Mouse (Mus musculus) E14TG2a.4 (cell line): ENCODE results near the gene Dhx33.

Experiments
- H3K27me3 ChIP-seq: 2 replicates; pipeline ENCODE4 v1.6.1; 2014; ENCODE audit warnings: low read length, control low read depth; ENCODE audit not compliant: insufficient read depth
- H3K36me3 ChIP-seq: 2 replicates; pipeline ENCODE4 v1.6.1; 2014; ENCODE audit warnings: low read length, control low read depth; ENCODE audit not compliant: insufficient read depth
- H3K4me1 ChIP-seq: replicated peaks from 2 replicates; pipeline ENCODE4 v1.6.1; 2014; ENCODE audit warnings: low read depth, low read length, control low read depth
- H3K4me3 ChIP-seq: replicated peaks from 2 replicates; pipeline ENCODE4 v1.5.1; 2014; ENCODE audit warnings: mild to moderate bottlenecking, low read length
- H3K9me3 ChIP-seq: 2 replicates; pipeline ENCODE4 v1.6.1; 2014; ENCODE audit warnings: low read length, control low read depth
- CTCF ChIP-seq: conservative IDR thresholded peaks from 2 replicates; pipeline ENCODE4 v1.5.1; 2014; ENCODE audit warnings: low read length
- NANOG ChIP-seq: IDR thresholded peaks from 2 replicates; pipeline ENCODE4 v1.6.1; 2014; ENCODE audit warnings: borderline replicate concordance, low read length, mixed read lengths
- POU5F1 ChIP-seq: IDR thresholded peaks from 2 replicates; pipeline ENCODE4 v1.6.1; 2014; ENCODE audit warnings: low read length, borderline replicate concordance

The Dhx33 gene

DNA sequence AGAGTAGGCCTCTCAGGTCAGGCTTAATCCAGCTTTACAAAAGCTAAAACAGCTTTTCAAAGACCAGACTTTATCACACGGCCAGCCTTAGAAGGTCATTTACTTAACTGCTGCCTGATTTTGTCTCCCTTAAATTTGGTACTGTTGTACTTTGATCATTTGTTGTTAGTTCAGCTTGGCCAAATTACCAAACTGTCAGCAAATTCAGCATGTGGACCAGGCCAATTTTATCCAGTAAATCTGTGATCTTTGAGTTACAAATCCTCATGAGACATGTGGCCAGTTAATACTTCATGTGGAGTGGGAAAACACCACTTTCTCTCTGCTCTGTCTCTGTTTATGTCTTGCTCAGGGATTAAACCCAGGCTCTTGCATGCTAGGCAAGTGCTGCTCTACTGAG lies 31.7 kb downstream of the Dhx33 start:
- Histone ChIP-seq H3K4me3 (no peak overlapping the region), H3K9me3 (no peaks in the 10 kb centered on the region), H3K4me1 (peaks cover 27% of the 10 kb centered on the region), H3K36me3 (peaks cover 67% of the 10 kb centered on the region), H3K27me3 (no peaks in the 10 kb centered on the region)
- TF ChIP-seq POU5F1 = no peak
- TF ChIP-seq CTCF = no peak
- TF ChIP-seq NANOG = no peak

DNA sequence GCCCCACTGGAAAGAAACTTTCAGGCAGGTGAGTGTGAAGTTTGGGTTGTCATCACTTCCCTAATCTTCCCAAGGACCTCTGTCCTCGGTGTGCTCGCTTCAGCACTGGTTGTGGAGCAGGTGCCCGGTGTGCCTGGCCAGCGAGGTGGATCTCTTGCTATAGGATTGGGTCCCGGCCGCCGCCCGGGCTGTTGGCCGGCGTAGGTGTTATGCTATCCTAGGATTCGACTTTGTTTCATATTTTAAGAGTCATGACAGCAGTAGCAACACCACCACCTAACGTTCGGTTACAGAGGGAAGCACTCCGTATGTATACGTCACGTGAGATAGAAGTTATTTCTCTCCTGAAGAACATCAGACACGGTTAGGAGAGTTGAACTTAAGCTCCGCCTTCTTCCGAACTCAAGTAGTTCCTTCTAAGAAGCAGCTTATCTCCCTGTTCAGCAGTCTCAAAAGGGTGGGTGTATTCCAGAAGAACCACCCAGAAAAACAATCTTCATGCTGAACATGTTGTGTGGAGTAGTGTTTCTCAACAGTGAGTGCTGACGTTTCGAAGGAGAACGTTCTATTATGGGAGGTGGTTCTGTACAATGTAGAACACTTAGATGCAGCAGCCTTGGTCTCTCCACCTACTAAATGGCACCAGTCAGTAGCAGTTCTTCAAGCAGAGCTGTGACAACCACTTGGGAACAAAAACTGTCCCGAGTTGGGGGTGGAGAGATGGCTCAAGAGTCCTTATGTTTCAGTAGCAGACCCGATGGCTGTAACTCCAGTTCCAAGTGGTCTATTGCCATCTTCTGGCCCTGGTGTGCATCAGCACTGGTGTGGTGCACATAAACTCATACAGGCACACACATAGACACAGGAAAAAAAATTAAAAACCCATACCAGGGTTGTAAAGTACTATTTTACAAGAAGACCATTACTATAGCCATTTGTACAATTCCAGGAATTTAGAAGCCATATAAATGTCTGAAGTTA lies 33.4 kb downstream of the Dhx33 start:
- peak; percentile 40 for TF ChIP-seq CTCF
- TF ChIP-seq NANOG = no peak
- H3K4me3 ChIP-seq = peak overlapping the region; percentile 95
- H3K36me3 ChIP-seq = peaks cover 61% of the 10 kb centered on the region
- H3K9me3 ChIP-seq = no peaks in the 10 kb centered on the region
- no peaks in the 10 kb centered on the region for H3K27me3 ChIP-seq
- H3K4me1 ChIP-seq = peaks cover 32% of the 10 kb centered on the region

DNA sequence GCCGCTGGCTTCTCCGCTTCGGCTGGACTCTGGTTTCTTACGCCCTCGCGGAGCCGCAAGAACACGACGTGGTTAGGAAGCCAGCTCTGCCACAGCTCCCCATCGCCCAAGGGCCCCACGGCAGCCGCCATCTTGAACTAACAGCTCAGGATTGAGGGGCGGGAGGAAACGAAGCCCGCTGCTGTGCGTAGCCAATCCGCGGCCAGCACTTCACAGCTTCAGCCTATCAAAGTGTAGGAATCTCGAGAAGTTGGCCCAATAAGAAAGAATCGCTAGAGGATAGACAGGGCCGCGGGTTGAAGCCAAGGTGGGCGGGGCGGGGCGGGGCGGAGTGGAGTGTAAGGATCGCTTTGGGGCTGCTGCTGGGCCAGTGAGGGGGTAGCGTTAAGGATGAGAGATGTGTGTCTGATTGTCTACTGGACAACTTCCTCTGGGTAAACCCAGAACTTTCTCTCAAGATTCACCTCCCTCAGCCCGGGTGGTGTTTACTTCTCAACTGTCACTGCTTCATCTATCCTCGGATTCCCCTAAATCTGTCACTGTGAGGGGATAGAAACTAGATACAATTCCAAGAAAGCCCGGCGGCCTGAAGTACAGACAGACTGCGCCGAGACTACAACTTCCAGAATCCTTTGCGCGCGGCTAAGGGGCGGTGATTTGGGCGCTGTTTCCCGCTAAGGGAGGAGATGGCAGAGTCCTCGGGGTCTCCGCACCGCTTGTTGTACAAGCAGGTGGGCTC lies 34.2 kb downstream of the Dhx33 start, which contains the start of the genes Nup88 and Rpain:
Gene Nup88 (minus strand): TSS at position 153 of the 739 bp plus-strand sequence.
Gene Rpain (plus strand): TSS at position 393 of the 739 bp plus-strand sequence.
- no peaks in the 10 kb centered on the region for H3K27me3 ChIP-seq
- H3K9me3 ChIP-seq = no peaks in the 10 kb centered on the region
- peak within 1 kb of the TSS; percentile 97 for H3K4me3 ChIP-seq
- H3K4me1 ChIP-seq = peaks cover 40% of the 10 kb centered on the region
- TF ChIP-seq POU5F1 (no peak), CTCF (no peak), NANOG (no peak)
- peaks cover 61% of the 10 kb centered on the region for H3K36me3 ChIP-seq

DNA sequence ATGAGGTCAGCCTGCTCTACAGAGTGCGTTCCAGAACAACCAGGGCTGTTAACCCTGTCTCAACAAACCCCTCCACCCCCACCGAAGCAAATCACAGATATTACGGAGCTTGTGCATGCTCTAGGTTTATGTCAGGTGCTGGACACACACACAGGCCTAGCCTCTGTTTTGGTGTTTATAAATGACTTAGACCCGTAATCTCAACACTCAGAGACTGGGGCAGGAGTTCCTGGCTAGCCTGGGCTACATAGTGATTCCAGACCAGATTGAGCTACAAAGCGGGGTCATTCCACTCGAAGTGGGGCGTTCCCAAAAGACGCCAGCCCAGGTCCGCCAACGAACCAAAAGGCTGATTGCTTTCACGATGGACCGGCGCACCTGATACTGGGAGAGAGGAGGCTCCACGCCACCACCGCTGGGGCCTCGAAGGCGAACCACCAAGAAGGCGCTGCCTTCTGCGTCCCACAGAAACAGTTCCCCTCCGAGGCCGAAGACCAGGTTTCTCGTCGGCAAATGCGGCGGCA lies 34.9 kb downstream of the Dhx33 start:
- H3K4me3 ChIP-seq = peak overlapping the region; percentile 97
- H3K36me3 ChIP-seq = peaks cover 61% of the 10 kb centered on the region
- TF ChIP-seq NANOG = no peak
- TF ChIP-seq POU5F1 = no peak
- no peak for TF ChIP-seq CTCF
- H3K27me3 ChIP-seq = no peaks in the 10 kb centered on the region
- no peaks in the 10 kb centered on the region for H3K9me3 ChIP-seq
- peaks cover 47% of the 10 kb centered on the region for H3K4me1 ChIP-seq

DNA sequence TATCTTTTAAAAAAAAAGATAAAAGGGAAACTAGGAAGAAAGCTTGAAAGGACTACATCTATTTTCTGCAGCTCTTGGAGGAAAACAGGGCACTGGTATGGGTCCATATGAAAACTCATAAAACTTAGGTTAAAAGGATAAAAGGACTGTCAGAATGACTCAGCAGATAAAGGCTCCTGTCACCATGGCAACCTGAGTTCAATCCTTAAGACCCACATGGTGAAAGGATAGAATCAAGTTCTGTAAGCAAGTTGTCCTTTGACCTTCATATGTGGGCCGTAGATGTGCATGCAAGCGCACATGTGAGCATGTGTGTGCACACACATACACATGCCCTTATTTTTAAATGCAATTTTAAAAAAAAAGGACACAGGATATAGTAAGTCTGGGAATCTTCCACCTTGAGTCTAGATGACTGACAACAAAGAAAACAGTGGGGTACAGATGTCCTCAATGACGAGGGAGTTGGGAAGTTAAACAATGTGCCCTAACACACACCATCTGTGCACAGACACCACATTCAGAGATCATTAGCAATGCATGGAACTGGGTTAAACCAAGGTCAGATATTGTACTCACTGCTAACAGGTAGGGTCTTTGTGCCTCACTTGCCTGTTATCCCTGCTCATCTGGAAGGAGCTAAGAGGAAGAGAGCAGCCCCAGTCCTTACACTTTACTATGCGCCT lies 39.9 kb downstream of the Dhx33 start:
- TF ChIP-seq POU5F1 (no peak), CTCF (no peak), NANOG (no peak)
- Histone ChIP-seq H3K36me3 (peaks cover 83% of the 10 kb centered on the region), H3K27me3 (no peaks in the 10 kb centered on the region), H3K4me3 (no peak overlapping the region), H3K9me3 (no peaks in the 10 kb centered on the region), H3K4me1 (peaks cover 82% of the 10 kb centered on the region)

DNA sequence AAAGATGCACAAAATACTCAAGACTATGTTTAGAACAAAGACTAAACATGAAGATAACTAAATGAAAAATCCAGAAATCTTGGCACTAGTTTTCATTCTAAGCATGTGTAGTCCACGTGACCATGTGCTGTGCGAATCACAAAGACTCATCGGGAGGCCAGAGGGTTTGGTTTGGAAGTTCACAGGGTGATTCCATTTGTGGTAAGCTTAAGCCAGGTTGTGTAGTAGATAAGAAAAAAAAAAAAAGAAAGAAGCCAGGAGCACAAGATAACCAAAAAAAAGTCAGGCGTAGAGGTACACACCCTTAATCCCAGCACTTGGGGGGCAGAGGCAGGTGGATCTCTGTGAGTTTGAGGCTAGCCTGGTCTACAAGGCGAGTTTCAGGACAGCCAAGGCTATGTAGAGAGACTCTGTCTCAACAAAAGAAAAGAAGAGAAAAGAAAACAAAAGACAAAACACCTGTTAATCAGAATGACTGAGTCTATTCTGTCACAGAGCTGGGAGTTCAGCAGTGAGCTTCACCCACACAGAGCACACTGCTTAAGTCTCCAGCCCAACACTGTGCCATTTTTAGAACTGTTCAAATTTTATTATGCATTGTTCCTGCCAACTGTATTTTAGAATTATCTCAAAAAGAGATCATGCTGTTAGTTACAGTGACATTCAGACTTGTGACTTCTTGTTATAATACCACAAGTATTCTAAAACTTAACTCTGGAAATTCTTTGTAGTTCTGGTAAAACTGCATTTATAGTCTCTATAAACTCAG lies 43.3 kb downstream of the Dhx33 start:
- H3K4me3 ChIP-seq = no peak overlapping the region
- no peaks in the 10 kb centered on the region for H3K27me3 ChIP-seq
- H3K9me3 ChIP-seq = no peaks in the 10 kb centered on the region
- TF ChIP-seq POU5F1 (no peak), CTCF (no peak), NANOG (no peak)
- peaks cover 99% of the 10 kb centered on the region for H3K36me3 ChIP-seq
- peaks cover 74% of the 10 kb centered on the region for H3K4me1 ChIP-seq

DNA sequence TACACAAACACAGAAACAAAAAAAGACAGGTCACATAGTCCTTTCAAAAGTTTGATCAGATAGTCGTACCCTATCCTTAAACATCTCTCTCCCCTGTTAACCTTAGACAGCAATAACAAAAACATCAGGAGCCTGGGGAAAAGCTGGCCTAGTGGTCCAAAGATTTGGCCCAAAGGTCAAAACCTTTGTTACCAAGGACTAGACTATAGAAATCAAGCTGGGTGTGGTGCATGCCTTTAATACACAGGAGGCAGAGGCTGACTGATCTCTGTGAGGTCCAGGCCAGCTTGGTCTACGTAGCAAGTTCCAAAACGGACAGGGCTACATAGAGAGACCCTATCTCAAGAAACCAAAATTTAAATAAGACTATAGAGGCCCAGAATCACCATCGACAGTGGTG lies 49.5 kb downstream of the Dhx33 start:
- TF ChIP-seq NANOG = no peak
- no peak for TF ChIP-seq CTCF
- TF ChIP-seq POU5F1 = no peak
- no peaks in the 10 kb centered on the region for H3K9me3 ChIP-seq
- H3K4me1 ChIP-seq = peaks cover 28% of the 10 kb centered on the region
- peaks cover 99% of the 10 kb centered on the region for H3K36me3 ChIP-seq
- no peak overlapping the region for H3K4me3 ChIP-seq
- no peaks in the 10 kb centered on the region for H3K27me3 ChIP-seq
